Mouse (Mus musculus): ENCODE results near the gene Lcn11.

Gene Lcn11

GRCm38 (mm10) chr2:25828344-25828947 lies 51.6 kb downstream of the Lcn11 start:
- DNase-seq (ENCODE audit: low spot score): no peak
